Mouse (Mus musculus) midbrain, embryonic 12.5 days (tissue): ENCODE data around the gene Gm42791. TPM values are rescaled to one million over a fixed set of nuclear protein-coding genes. Genes with fewer than 3 reads are reported as not detected.

Experiments
- ATAC-seq: fragments of 200-750 bp; cut with Nextera tagmentation; 2 replicates; pipeline ENCODE4 v1.8.0; 2017; ENCODE audit warnings: low read depth, moderate TSS enrichment, moderate library complexity; ENCODE audit not compliant: low FRiP score
- H3K27ac ChIP-seq: fragments of 300-500 bp; sonication (generic); replicated peaks from 2 replicates; pipeline ENCODE4 v1.5.1; 2016; ENCODE audit warnings: mild to moderate bottlenecking
- H3K27me3 ChIP-seq: fragments of 300-500 bp; sonication (generic); 2 replicates; pipeline ENCODE4 v1.6.1; 2016; ENCODE audit warnings: mild to moderate bottlenecking
- H3K36me3 ChIP-seq: fragments of 300-500 bp; sonication (generic); 2 replicates; pipeline ENCODE4 v1.6.1; 2016
- H3K4me1 ChIP-seq: fragments of 300-500 bp; sonication (generic); 2 replicates; pipeline ENCODE4 v1.6.1; 2016
- H3K4me2 ChIP-seq: fragments of 300-500 bp; sonication (generic); replicated peaks from 2 replicates; pipeline ENCODE4 v1.6.1; 2016; ENCODE audit warnings: mild to moderate bottlenecking, moderate library complexity
- H3K4me3 ChIP-seq: fragments of 300-500 bp; sonication (generic); 2 replicates; pipeline ENCODE4 v1.5.1; 2016; ENCODE audit warnings: mild to moderate bottlenecking
- H3K9ac ChIP-seq: fragments of 300-500 bp; sonication (generic); replicated peaks from 2 replicates; pipeline ENCODE4 v1.6.1; 2016; ENCODE audit warnings: mild to moderate bottlenecking, moderate library complexity
- H3K9me3 ChIP-seq: fragments of 300-500 bp; sonication (generic); 2 replicates; pipeline ENCODE4 v1.6.1; 2016; ENCODE audit warnings: mild to moderate bottlenecking
- WGBS: fragments of 180-500 bp; shearing (Covaris S2); methylation state at CpG from one replicate; pipeline ENCODE4 v1.1.7; 2016; 5-methylcytosine and 5-hydroxymethylcytosine counted together
- polyA plus RNA-seq: library from polyadenylated mRNA; unstranded; fragments of >200 nt; fragmentation: Nextera tagmentation; extraction: Ambion mirVana; gene quantifications from 2 replicates; pipeline ENCODE4 v1.2.1, GENCODE M21; 2016

Gene Gm42791
- polyA plus RNA-seq, 1 experiment from 2014 or later, result 2.0 TPM

GRCm38 (mm10) chr5:148973019-148973668, 21.8 kb downstream of the Gm42791 start:
- Histone ChIP-seq H3K9ac (no peak overlapping the region), H3K27me3 (no peaks in the 10 kb centered on the region), H3K36me3 (no peaks in the 10 kb centered on the region), H3K27ac (no peak overlapping the region), H3K4me1 (peaks cover 20% of the 10 kb centered on the region), H3K4me3 (no peak overlapping the region), H3K4me2 (no peak overlapping the region), H3K9me3 (no peaks in the 10 kb centered on the region)
- peak; percentile 36; the same call in 1 of the 2 replicates for ATAC-seq
- 9% methylated on average over 6 of the region's 6 CpGs for WGBS

GRCm38 (mm10) chr5:148972167-148972566, 22.8 kb downstream of the Gm42791 start:
- Histone ChIP-seq H3K4me1 (peaks cover 13% of the 10 kb centered on the region), H3K4me2 (no peak overlapping the region), H3K36me3 (no peaks in the 10 kb centered on the region), H3K27me3 (no peaks in the 10 kb centered on the region), H3K9ac (no peak overlapping the region), H3K27ac (no peak overlapping the region), H3K9me3 (no peaks in the 10 kb centered on the region), H3K4me3 (no peak overlapping the region)
- WGBS, result 94% methylated on average over 8 of the region's 8 CpGs
- no peak for ATAC-seq

- Histone ChIP-seq H3K27me3 (no peaks in the 10 kb centered on the region), H3K4me1 (peaks cover 29% of the 10 kb centered on the region), H3K9me3 (no peaks in the 10 kb centered on the region), H3K27ac (no peak overlapping the region), H3K4me2 (no peak overlapping the region), H3K36me3 (no peaks in the 10 kb centered on the region), H3K9ac (no peak overlapping the region), H3K4me3 (no peak overlapping the region)
- no peak for ATAC-seq
- WGBS, result 60% methylated on average over 9 of the region's 9 CpGs
Observed at GRCm38 (mm10) chr5:148969648-148970047, 25.3 kb downstream of the Gm42791 start.

- no peaks in the 10 kb centered on the region for H3K27me3 ChIP-seq
- peaks cover 29% of the 10 kb centered on the region for H3K4me1 ChIP-seq
- H3K36me3 ChIP-seq, result no peaks in the 10 kb centered on the region
- H3K9ac ChIP-seq, result no peak overlapping the region
- ATAC-seq, result no peak
- no peak overlapping the region for H3K4me2 ChIP-seq
- no peaks in the 10 kb centered on the region for H3K9me3 ChIP-seq
- 78% methylated on average over 7 of the region's 7 CpGs for WGBS
- H3K27ac ChIP-seq, result no peak overlapping the region
- no peak overlapping the region for H3K4me3 ChIP-seq
Observed at GRCm38 (mm10) chr5:148968958-148969576, 25.9 kb downstream of the Gm42791 start.

GRCm38 (mm10) chr5:148968179-148968578, 26.8 kb downstream of the Gm42791 start:
- 66% methylated on average over 5 of the region's 5 CpGs for WGBS
- Histone ChIP-seq H3K4me3 (no peak overlapping the region), H3K27ac (no peak overlapping the region), H3K9ac (no peak overlapping the region), H3K9me3 (no peaks in the 10 kb centered on the region), H3K4me1 (peaks cover 25% of the 10 kb centered on the region), H3K4me2 (no peak overlapping the region), H3K36me3 (no peaks in the 10 kb centered on the region), H3K27me3 (no peaks in the 10 kb centered on the region)
- no peak for ATAC-seq

GRCm38 (mm10) chr5:148966395-148966794, 28.6 kb downstream of the Gm42791 start:
- no peak overlapping the region for H3K9ac ChIP-seq
- H3K4me2 ChIP-seq, result no peak overlapping the region
- no peaks in the 10 kb centered on the region for H3K27me3 ChIP-seq
- peaks cover 20% of the 10 kb centered on the region for H3K4me1 ChIP-seq
- no peak for ATAC-seq
- 58% methylated on average over 6 of the region's 6 CpGs for WGBS
- H3K4me3 ChIP-seq, result no peak overlapping the region
- H3K9me3 ChIP-seq, result no peaks in the 10 kb centered on the region
- H3K36me3 ChIP-seq, result no peaks in the 10 kb centered on the region
- peak overlapping the region; percentile 22 for H3K27ac ChIP-seq

GRCm38 (mm10) chr5:148965691-148966333, 29.1 kb downstream of the Gm42791 start:
- Histone ChIP-seq H3K4me1 (peaks cover 20% of the 10 kb centered on the region), H3K4me2 (no peak overlapping the region), H3K27ac (peak overlapping the region; percentile 22), H3K9ac (no peak overlapping the region), H3K36me3 (no peaks in the 10 kb centered on the region), H3K27me3 (no peaks in the 10 kb centered on the region), H3K9me3 (no peaks in the 10 kb centered on the region), H3K4me3 (no peak overlapping the region)
- ATAC-seq, result no peak
- 33% methylated on average over 13 of the region's 13 CpGs for WGBS

- Histone ChIP-seq H3K4me3 (no peak overlapping the region), H3K9ac (no peak overlapping the region), H3K27ac (no peak overlapping the region), H3K4me1 (peaks cover 20% of the 10 kb centered on the region), H3K36me3 (no peaks in the 10 kb centered on the region), H3K27me3 (no peaks in the 10 kb centered on the region), H3K4me2 (no peak overlapping the region), H3K9me3 (no peaks in the 10 kb centered on the region)
- no peak for ATAC-seq
- 84% methylated on average over 15 of the region's 15 CpGs for WGBS
Observed at GRCm38 (mm10) chr5:148965089-148965591, 29.8 kb downstream of the Gm42791 start.

GRCm38 (mm10) chr5:148964251-148964650, 30.7 kb downstream of the Gm42791 start:
- Histone ChIP-seq H3K27me3 (0 out of 2 replicates have a peak, but pooled peaks cover 3% of the 10 kb centered on the region), H3K27ac (no peak overlapping the region), H3K4me1 (peaks cover 25% of the 10 kb centered on the region), H3K9ac (no peak overlapping the region), H3K4me3 (no peak overlapping the region), H3K36me3 (no peaks in the 10 kb centered on the region), H3K4me2 (no peak overlapping the region), H3K9me3 (no peaks in the 10 kb centered on the region)
- no peak for ATAC-seq
- WGBS, result 83% methylated on average over 1 of the region's 1 CpGs

GRCm38 (mm10) chr5:148960211-148960610, 34.7 kb downstream of the Gm42791 start:
- H3K9ac ChIP-seq, result no peak overlapping the region
- H3K9me3 ChIP-seq, result no peaks in the 10 kb centered on the region
- no peak overlapping the region for H3K4me3 ChIP-seq
- 0 out of 2 replicates have a peak, but pooled peaks cover 9% of the 10 kb centered on the region for H3K27me3 ChIP-seq
- ATAC-seq, result no peak
- H3K27ac ChIP-seq, result no peak overlapping the region
- no peaks in the 10 kb centered on the region for H3K36me3 ChIP-seq
- peaks cover 13% of the 10 kb centered on the region for H3K4me1 ChIP-seq
- H3K4me2 ChIP-seq, result no peak overlapping the region; the same call in 1 of the 2 replicates
- WGBS, result 62% methylated on average over 10 of the region's 10 CpGs

- Histone ChIP-seq H3K27ac (no peak overlapping the region), H3K4me3 (peak overlapping the region; percentile 37), H3K4me1 (peaks cover 13% of the 10 kb centered on the region), H3K36me3 (no peaks in the 10 kb centered on the region), H3K27me3 (0 out of 2 replicates have a peak, but pooled peaks cover 9% of the 10 kb centered on the region), H3K4me2 (peak overlapping the region; percentile 67), H3K9ac (peak overlapping the region; percentile 4; the same call in 1 of the 2 replicates), H3K9me3 (no peaks in the 10 kb centered on the region)
- 2% methylated on average over 31 of the region's 39 CpGs for WGBS
- ATAC-seq, result peak; percentile 78
Observed at GRCm38 (mm10) chr5:148959068-148959990, 35.6 kb downstream of the Gm42791 start.
